Mouse (Mus musculus) embryonic fibroblast, embryonic 13.5 days (primary cell): ENCODE measurements around the gene Hip1.

Experiments
- CTCF ChIP-seq: IDR thresholded peaks from 2 replicates; pipeline ENCODE4 v1.5.1; 2011; ENCODE audit warnings: mild to moderate bottlenecking, control low read depth, low read length, moderate library complexity, borderline replicate concordance; ENCODE audit not compliant: insufficient read depth
- POLR2A ChIP-seq: IDR thresholded peaks from 2 replicates; pipeline ENCODE4 v1.6.1; 2011; ENCODE audit warnings: low read depth, mild to moderate bottlenecking, control low read depth, low read length, moderate library complexity

DNA sequence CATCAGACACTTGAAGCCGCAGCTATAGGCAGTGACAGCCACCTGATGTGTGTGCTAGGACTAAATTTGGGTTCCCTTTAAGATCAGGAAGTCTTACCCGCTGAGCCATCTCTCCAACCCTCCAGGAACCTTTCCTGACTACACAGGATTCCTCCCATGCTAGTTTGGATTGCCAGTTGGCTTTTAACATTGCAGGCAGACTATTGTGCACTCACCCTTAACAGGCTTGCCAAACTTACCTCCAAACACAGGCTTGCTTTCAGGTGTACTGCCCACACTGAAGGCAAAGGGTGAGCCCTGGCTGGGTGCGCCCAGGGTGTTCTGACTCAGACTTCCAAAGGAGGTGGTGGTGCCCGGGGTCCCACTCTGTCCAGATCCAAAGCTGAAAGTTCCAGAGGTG is 164.2 kb downstream of the Hip1 start:
- TF ChIP-seq POLR2A (no peak), CTCF (no peak)
